Comparison of ENCODE assay signal across 23 mouse cellular contexts in genomic region chr16:63706912-63707868, GRCm38 (mm10).
DNase-seq lines count a peak whose midpoint lies in the region; ATAC-seq lines count a peak whose summit lies in the region.
"Had no signal": no experiment of that assay in that cellular context is flagged by ENCODE, and none has a peak within 500 bp of the region (broad histone marks: within the 10 kb centered on the region; RNA-seq: fewer than 3 reads in every experiment).

No protein-coding gene starts in this region.

- no peak for ATAC-seq in limb, embryonic 11.5 days (ENCODE audit: insufficient number of reproducible peaks, low FRiP score, low TSS enrichment, low read depth)
- peak; percentile 73; the same call in 1 of the 2 replicates for ATAC-seq in limb, embryonic 12.5 days (ENCODE audit: insufficient number of reproducible peaks, insufficient read depth, low FRiP score, low TSS enrichment, low read depth)
- ATAC-seq in forebrain, embryonic 16.5 days: no peak
- ATAC-seq: forebrain, embryonic 13.5 days; liver, embryonic 12.5 days; midbrain, embryonic 13.5 days had no signal

- H3K4me1 ChIP-seq in limb, embryonic 11.5 days (ENCODE audit: control insufficient read depth, insufficient read depth, low read length): no peaks in the 10 kb centered on the region
- H3K4me1 ChIP-seq in limb, embryonic 10.5 days: peaks cover 10% of the 10 kb centered on the region
- peaks cover 8% of the 10 kb centered on the region; the same call in 1 of the 2 replicates for H3K4me1 ChIP-seq in limb, embryonic 12.5 days (replicated peaks)
- no peaks in the 10 kb centered on the region for H3K4me1 ChIP-seq in forebrain, embryonic 16.5 days (replicated peaks; ENCODE audit: control insufficient read depth, insufficient read depth, low read length)
- H3K4me1 ChIP-seq: forebrain, embryonic 13.5 days; liver, embryonic 12.5 days; midbrain, embryonic 13.5 days; neural tube, embryonic 12.5 days; stomach, embryonic 15.5 days had no signal

- H3K27me3 ChIP-seq in limb, embryonic 11.5 days (ENCODE audit: control insufficient read depth, insufficient read depth, low read length): no peaks in the 10 kb centered on the region
- H3K27me3 ChIP-seq in limb, embryonic 10.5 days (ENCODE audit: low read depth, poor library complexity, severe bottlenecking): no peaks in the 10 kb centered on the region
- no peaks in the 10 kb centered on the region for H3K27me3 ChIP-seq in limb, embryonic 12.5 days
- H3K27me3 ChIP-seq in forebrain, embryonic 16.5 days (replicated peaks; ENCODE audit: control insufficient read depth, insufficient read depth, low read length): no peaks in the 10 kb centered on the region
- H3K27me3 ChIP-seq: forebrain, embryonic 13.5 days; liver, embryonic 12.5 days; midbrain, embryonic 13.5 days; neural tube, embryonic 12.5 days; stomach, embryonic 15.5 days had no signal

- DNase-seq in embryo, embryonic 11 days: peak; percentile 18
- DNase-seq in embryo, embryonic 9.5 days (ENCODE audit: extremely low spot score): no peak
- peak; percentile 25 for DNase-seq in limb, embryonic 11.5 days (ENCODE audit: low spot score)
- DNase-seq in limb, embryonic 10.5 days (ENCODE audit: low spot score): no peak
- DNase-seq in urinary bladder, postnatal 36 days (ENCODE audit: low spot score in 2 of 2): no peak
- DNase-seq: cerebellum, adult 18-20 months; cerebellum, postnatal 14 days; kidney, adult 2 months; layer of hippocampus, adult 9-11 months; lung, adult 2 months; right cerebral cortex, adult 18-20 months; right cerebral cortex, postnatal 4 days; thymus, postnatal 25 days had no signal

- no peak overlapping the region for H3K4me3 ChIP-seq in limb, embryonic 11.5 days (ENCODE audit: low read depth, low read length)
- no peak overlapping the region for H3K4me3 ChIP-seq in limb, embryonic 10.5 days
- no peak overlapping the region for H3K4me3 ChIP-seq in limb, embryonic 12.5 days (replicated peaks)
- H3K4me3 ChIP-seq in forebrain, embryonic 16.5 days (replicated peaks; ENCODE audit: low read length): no peak overlapping the region
- H3K4me3 ChIP-seq: erythroblast, embryonic 14.5 days; forebrain, embryonic 13.5 days; liver, embryonic 12.5 days; midbrain, embryonic 13.5 days; neural tube, embryonic 12.5 days; stomach, embryonic 15.5 days had no signal

- H3K4me2 ChIP-seq in limb, embryonic 11.5 days (ENCODE audit: low read depth, severe bottlenecking): no peak overlapping the region
- H3K4me2 ChIP-seq in limb, embryonic 12.5 days: peak overlapping the region; percentile 15; the same call in 1 of the 2 replicates
- H3K4me2 ChIP-seq in forebrain, embryonic 16.5 days (ENCODE audit: low read length): no peak overlapping the region
- H3K4me2 ChIP-seq: forebrain, embryonic 13.5 days; heart, embryonic 11.5 days; liver, embryonic 12.5 days; midbrain, embryonic 13.5 days; neural tube, embryonic 12.5 days; stomach, embryonic 15.5 days had no signal

- no peaks in the 10 kb centered on the region for H3K9me3 ChIP-seq in limb, embryonic 11.5 days (ENCODE audit: control insufficient read depth, low read length)
- no peaks in the 10 kb centered on the region for H3K9me3 ChIP-seq in limb, embryonic 10.5 days (replicated peaks)
- no peaks in the 10 kb centered on the region for H3K9me3 ChIP-seq in limb, embryonic 12.5 days
- no peaks in the 10 kb centered on the region for H3K9me3 ChIP-seq in forebrain, embryonic 16.5 days (ENCODE audit: control insufficient read depth, low read length)
- H3K9me3 ChIP-seq: forebrain, embryonic 13.5 days; liver, embryonic 12.5 days; midbrain, embryonic 13.5 days; neural tube, embryonic 12.5 days; stomach, embryonic 15.5 days had no signal

- no peaks in the 10 kb centered on the region for H3K36me3 ChIP-seq in limb, embryonic 11.5 days (ENCODE audit: control insufficient read depth, insufficient read depth, low read length)
- H3K36me3 ChIP-seq in limb, embryonic 10.5 days: no peaks in the 10 kb centered on the region
- H3K36me3 ChIP-seq in limb, embryonic 12.5 days: no peaks in the 10 kb centered on the region
- H3K36me3 ChIP-seq in forebrain, embryonic 16.5 days (ENCODE audit: control insufficient read depth, insufficient read depth): no peaks in the 10 kb centered on the region
- H3K36me3 ChIP-seq: liver, embryonic 12.5 days; midbrain, embryonic 13.5 days; neural tube, embryonic 12.5 days; stomach, embryonic 15.5 days had no signal

- no peak overlapping the region for H3K9ac ChIP-seq in limb, embryonic 11.5 days (ENCODE audit: low read length)
- H3K9ac ChIP-seq in limb, embryonic 12.5 days (replicated peaks): no peak overlapping the region
- no peak overlapping the region for H3K9ac ChIP-seq in forebrain, embryonic 16.5 days (replicated peaks; ENCODE audit: low read depth, low read length)
- H3K9ac ChIP-seq: forebrain, embryonic 13.5 days; liver, embryonic 12.5 days; midbrain, embryonic 13.5 days; neural tube, embryonic 12.5 days; stomach, embryonic 15.5 days had no signal

- no peak overlapping the region for H3K27ac ChIP-seq in limb, embryonic 11.5 days (replicated peaks; ENCODE audit: low read depth, low read length)
- no peak overlapping the region for H3K27ac ChIP-seq in limb, embryonic 10.5 days
- peak overlapping the region; percentile 29; the same call in 1 of the 2 replicates for H3K27ac ChIP-seq in limb, embryonic 12.5 days
- no peak overlapping the region for H3K27ac ChIP-seq in forebrain, embryonic 16.5 days (ENCODE audit: low read length)
- H3K27ac ChIP-seq: forebrain, embryonic 13.5 days; kidney, postnatal 0 days; liver, embryonic 12.5 days; midbrain, embryonic 13.5 days; neural tube, embryonic 12.5 days; stomach, embryonic 15.5 days had no signal

- WGBS in limb, embryonic 11.5 days: 64% methylated on average over 17 of the region's 17 CpGs
- WGBS in limb, embryonic 10.5 days: 83% methylated on average over 17 of the region's 17 CpGs
- 41% methylated on average over 17 of the region's 17 CpGs for WGBS in limb, embryonic 12.5 days
- WGBS in forebrain, embryonic 16.5 days: 84% methylated on average over 17 of the region's 17 CpGs

Comparison
In these comparisons a context has a peak if more than half of its experiments do, and no peak if none do; other contexts are left out.
1. DNase-seq: peak in embryo, embryonic 11 days (single experiment) and limb, embryonic 11.5 days (single experiment); none in embryo, embryonic 9.5 days (single experiment), limb, embryonic 10.5 days (single experiment) and urinary bladder, postnatal 36 days (0 of 2).